Mouse (Mus musculus): ENCODE results near the gene Sult6b1. TPM values are rescaled to one million over a fixed set of nuclear protein-coding genes. Genes with fewer than 3 reads are reported as not detected.
A peak's percentile ranks its signal among the peaks of the same experiment; 100 is the strongest.

Gene Sult6b1
- total RNA-seq (2017): not detected in 3 replicates

- ATAC-seq (replicated peaks; ENCODE audit: insufficient number of reproducible peaks, low FRiP score, low TSS enrichment, poor library complexity, severe bottlenecking): no peak
Observed at GRCm38 (mm10) chr17:78906892-78907291, at the start of gene Sult6b1. Gene Sult6b1 (minus strand): TSS chr17:78906992.

- no peak for ATAC-seq (replicated peaks; ENCODE audit: insufficient number of reproducible peaks, low FRiP score, low TSS enrichment, poor library complexity, severe bottlenecking)
Observed at GRCm38 (mm10) chr17:78953240-78953639, 46.4 kb upstream of the Sult6b1 start.

- ATAC-seq (replicated peaks; ENCODE audit: insufficient number of reproducible peaks, low FRiP score, low TSS enrichment, poor library complexity, severe bottlenecking): no peak
Observed at GRCm38 (mm10) chr17:78952070-78952469, 45.3 kb upstream of the Sult6b1 start.

GRCm38 (mm10) chr17:78951225-78951624 lies 44.4 kb upstream of the Sult6b1 start:
- no peak for ATAC-seq (replicated peaks; ENCODE audit: insufficient number of reproducible peaks, low FRiP score, low TSS enrichment, poor library complexity, severe bottlenecking)

- no peak for ATAC-seq (replicated peaks; ENCODE audit: insufficient number of reproducible peaks, low FRiP score, low TSS enrichment, poor library complexity, severe bottlenecking)
Observed at GRCm38 (mm10) chr17:78942579-78942978, 35.8 kb upstream of the Sult6b1 start.

GRCm38 (mm10) chr17:78938927-78939326 lies 32.1 kb upstream of the Sult6b1 start:
- peak; percentile 61 for ATAC-seq (replicated peaks; ENCODE audit: insufficient number of reproducible peaks, low FRiP score, low TSS enrichment, poor library complexity, severe bottlenecking)

GRCm38 (mm10) chr17:78937229-78937853 lies 30.5 kb upstream of the Sult6b1 start:
- ATAC-seq (replicated peaks; ENCODE audit: insufficient number of reproducible peaks, low FRiP score, low TSS enrichment, poor library complexity, severe bottlenecking): no peak

GRCm38 (mm10) chr17:78936466-78937228 lies 29.9 kb upstream of the Sult6b1 start, which contains the start of the genes Cebpz and Ndufaf7:
Gene Cebpz (minus strand): TSS chr17:78937066.
Gene Ndufaf7 (plus strand): TSS chr17:78937136.
- peak; percentile 95 for ATAC-seq (replicated peaks; ENCODE audit: insufficient number of reproducible peaks, low FRiP score, low TSS enrichment, poor library complexity, severe bottlenecking)

GRCm38 (mm10) chr17:78935857-78936256 lies 29.1 kb upstream of the Sult6b1 start:
- ATAC-seq (replicated peaks; ENCODE audit: insufficient number of reproducible peaks, low FRiP score, low TSS enrichment, poor library complexity, severe bottlenecking): no peak

GRCm38 (mm10) chr17:78917696-78918095 lies 10.9 kb upstream of the Sult6b1 start:
- ATAC-seq (replicated peaks; ENCODE audit: insufficient number of reproducible peaks, low FRiP score, low TSS enrichment, poor library complexity, severe bottlenecking): peak; percentile 45

- ATAC-seq (replicated peaks; ENCODE audit: insufficient number of reproducible peaks, low FRiP score, low TSS enrichment, poor library complexity, severe bottlenecking): no peak
Observed at GRCm38 (mm10) chr17:78916899-78917298, 10.1 kb upstream of the Sult6b1 start.

- ATAC-seq (replicated peaks; ENCODE audit: insufficient number of reproducible peaks, low FRiP score, low TSS enrichment, poor library complexity, severe bottlenecking): peak; percentile 85
Observed at GRCm38 (mm10) chr17:78916369-78916813, 9.6 kb upstream of the Sult6b1 start, which contains the start of gene Cebpzos. Gene Cebpzos (plus strand): TSS chr17:78916500.

GRCm38 (mm10) chr17:78915772-78916171 lies 9.0 kb upstream of the Sult6b1 start:
- no peak for ATAC-seq (replicated peaks; ENCODE audit: insufficient number of reproducible peaks, low FRiP score, low TSS enrichment, poor library complexity, severe bottlenecking)

GRCm38 (mm10) chr17:78913921-78914320 lies 7.1 kb upstream of the Sult6b1 start:
- ATAC-seq (replicated peaks; ENCODE audit: insufficient number of reproducible peaks, low FRiP score, low TSS enrichment, poor library complexity, severe bottlenecking): no peak

GRCm38 (mm10) chr17:78912861-78913281 lies 6.1 kb upstream of the Sult6b1 start:
- no peak for ATAC-seq (replicated peaks; ENCODE audit: insufficient number of reproducible peaks, low FRiP score, low TSS enrichment, poor library complexity, severe bottlenecking)

- no peak for ATAC-seq (replicated peaks; ENCODE audit: insufficient number of reproducible peaks, low FRiP score, low TSS enrichment, poor library complexity, severe bottlenecking)
Observed at GRCm38 (mm10) chr17:78909374-78909773, 2.6 kb upstream of the Sult6b1 start.

- ATAC-seq (replicated peaks; ENCODE audit: insufficient number of reproducible peaks, low FRiP score, low TSS enrichment, poor library complexity, severe bottlenecking): 0 out of 2 replicates have a peak, but pooled peaks have one; percentile 53
Observed at GRCm38 (mm10) chr17:78903158-78903557, 3.6 kb downstream of the Sult6b1 start.

- ATAC-seq (replicated peaks; ENCODE audit: insufficient number of reproducible peaks, low FRiP score, low TSS enrichment, poor library complexity, severe bottlenecking): no peak
Observed at GRCm38 (mm10) chr17:78895394-78895793, 11.4 kb downstream of the Sult6b1 start.

- no peak for ATAC-seq (replicated peaks; ENCODE audit: insufficient number of reproducible peaks, low FRiP score, low TSS enrichment, poor library complexity, severe bottlenecking)
Observed at GRCm38 (mm10) chr17:78894991-78895390, 11.8 kb downstream of the Sult6b1 start.

- ATAC-seq (replicated peaks; ENCODE audit: insufficient number of reproducible peaks, low FRiP score, low TSS enrichment, poor library complexity, severe bottlenecking): peak; percentile 90
Observed at GRCm38 (mm10) chr17:78891020-78891419, 15.8 kb downstream of the Sult6b1 start.

Measured in monocyte, adult 5-6 weeks (primary cell).